Mouse (Mus musculus) liver, embryonic 14.5 days (tissue): ENCODE results near the gene Dennd1a. TPM values are rescaled to one million over a fixed set of nuclear protein-coding genes. Genes with fewer than 3 reads are reported as not detected.

Experiments used
- ATAC-seq: fragments of 200-750 bp; cut with Nextera tagmentation; 2 replicates; pipeline ENCODE4 v1.8.0; 2017; ENCODE audit warnings: moderate number of reproducible peaks, mild to moderate bottlenecking, moderate library complexity; ENCODE audit not compliant: insufficient read depth
- DNase-seq, 3 experiments: peaks; one replicate each; pipeline ENCODE4 v3.0.0-alpha.2; 2012 to 2013; ENCODE audit warnings: low read depth in 3 of 3, low spot score in 3 of 3
- H3K27ac ChIP-seq: fragments of 300-500 bp; sonication (generic); 2 replicates; pipeline ENCODE4 v1.5.1; 2014; ENCODE audit warnings: moderate library complexity, mild to moderate bottlenecking, control low read depth, inconsistent platforms
- H3K27me3 ChIP-seq: fragments of 300-500 bp; sonication (generic); 2 replicates; pipeline ENCODE4 v1.6.1; 2014; ENCODE audit warnings: mild to moderate bottlenecking, low read length, moderate library complexity; ENCODE audit not compliant: control insufficient read depth, insufficient read depth
- H3K36me3 ChIP-seq: fragments of 300-500 bp; sonication (generic); replicated peaks from 2 replicates; pipeline ENCODE4 v1.6.1; 2014; ENCODE audit warnings: low read depth; ENCODE audit not compliant: control insufficient read depth, insufficient read depth
- H3K4me1 ChIP-seq, 2 experiments: fragments of 200-500 bp in 1 of 2; fragments of 300-500 bp in 1 of 2; sonication (generic) in 1 of 2; replicated peaks; 2 replicates each; pipeline ENCODE4 v1.6.1; 2012 to 2014; ENCODE audit warnings: antibody characterized with exemption in 1 of 2, inconsistent platforms in 1 of 2, low read length in 1 of 2; ENCODE audit not compliant: control insufficient read depth in 2 of 2, insufficient read depth in 2 of 2
- H3K4me2 ChIP-seq: fragments of 300-500 bp; sonication (generic); 2 replicates; pipeline ENCODE4 v1.6.1; 2014; ENCODE audit warnings: low read depth, mild to moderate bottlenecking, control low read depth, moderate library complexity
- H3K4me3 ChIP-seq, 2 experiments: fragments of 200-500 bp in 1 of 2; fragments of 300-500 bp in 1 of 2; sonication (generic) in 1 of 2; 2 replicates each; pipeline ENCODE4 v1.5.1; 2012 to 2014; ENCODE audit warnings: low read depth in 2 of 2, low read length in 2 of 2, mild to moderate bottlenecking in 2 of 2, control low read depth in 1 of 2, inconsistent platforms in 1 of 2, moderate library complexity in 1 of 2; ENCODE audit not compliant: insufficient read depth in 1 of 2
- H3K9ac ChIP-seq: fragments of 300-500 bp; sonication (generic); replicated peaks from 2 replicates; pipeline ENCODE4 v1.6.1; 2014; ENCODE audit warnings: mild to moderate bottlenecking, control low read depth, moderate library complexity
- H3K9me3 ChIP-seq: fragments of 300-500 bp; sonication (generic); 2 replicates; pipeline ENCODE4 v1.6.1; 2016; ENCODE audit warnings: low read length, mixed read lengths; ENCODE audit not compliant: control insufficient read depth
- CTCF ChIP-seq: IDR thresholded peaks from 2 replicates; pipeline ENCODE4 v1.5.1; 2016; ENCODE audit warnings: antibody characterized with exemption, low read depth, control low read depth
- EP300 ChIP-seq: IDR thresholded peaks from 2 replicates; pipeline ENCODE4 v1.6.1; 2016; ENCODE audit warnings: antibody characterized with exemption, low read depth
- WGBS: fragments of 180-500 bp; shearing (Covaris S2); extraction: QIAGEN DNeasy Blood & Tissue Kit; methylation state at CpG from one replicate; pipeline ENCODE4 v1.1.7; 2014; ENCODE audit not compliant: insufficient replicate concordance; 5-methylcytosine and 5-hydroxymethylcytosine counted together
- polyA plus RNA-seq, 2 experiments: library from polyadenylated mRNA; depleted of rRNA in 1 of 2; stranded (reverse) in 1 of 2; unstranded in 1 of 2; fragments of >200 nt; fragmentation: Nextera tagmentation in 1 of 2; extraction: Ambion mirVana in 1 of 2; gene quantifications; 2 replicates each; pipeline versions ENCODE4 v1.2.1 to v1.2.3; 2012 to 2014

Gene Dennd1a
- polyA plus RNA-seq, 2 experiments, result 5.5 to 6.5 TPM

DNA sequence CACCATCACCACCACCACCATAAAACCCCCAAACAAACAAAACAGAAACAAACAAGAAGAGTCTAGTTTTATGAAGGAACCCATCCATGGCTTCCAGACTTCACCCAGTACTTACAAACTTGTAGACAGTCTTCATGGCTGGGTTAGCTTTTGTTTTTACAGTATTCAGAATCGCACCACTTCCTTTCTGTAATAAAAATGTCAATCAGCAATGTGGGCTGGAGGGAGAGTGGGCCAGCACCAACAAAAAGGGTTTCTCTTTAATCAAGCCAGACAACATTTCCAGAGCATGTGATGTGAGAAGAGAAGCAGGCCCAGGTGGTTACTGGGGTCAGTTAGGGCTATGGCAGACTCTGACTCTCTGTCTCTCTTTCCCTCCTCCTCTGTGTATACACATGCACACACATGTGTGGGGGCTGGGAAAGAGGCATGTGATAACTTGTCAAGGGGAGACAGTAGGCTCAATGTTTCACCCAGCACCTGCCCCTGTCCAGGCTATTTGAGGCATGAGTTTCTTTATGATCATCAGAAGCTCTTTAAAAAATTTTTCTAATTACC, 433.2 kb downstream of the Dennd1a start:
- Histone ChIP-seq H3K9me3 (no peaks in the 10 kb centered on the region), H3K36me3 (no peaks in the 10 kb centered on the region), H3K4me2 (no peak overlapping the region), H3K9ac (no peak overlapping the region), H3K27ac (no peak overlapping the region), H3K4me3 (no peak overlapping the region), H3K27me3 (no peaks in the 10 kb centered on the region), H3K4me1 (peaks cover 0 to 2% of the 10 kb centered on the region in 2 experiments; a peak in 1 of 4 replicates)
- ATAC-seq (no peak), DNase-seq (no peak)
- 45% methylated on average over 1 of the region's 1 CpGs for WGBS
- TF ChIP-seq CTCF, result no peak
- no peak for TF ChIP-seq EP300

DNA sequence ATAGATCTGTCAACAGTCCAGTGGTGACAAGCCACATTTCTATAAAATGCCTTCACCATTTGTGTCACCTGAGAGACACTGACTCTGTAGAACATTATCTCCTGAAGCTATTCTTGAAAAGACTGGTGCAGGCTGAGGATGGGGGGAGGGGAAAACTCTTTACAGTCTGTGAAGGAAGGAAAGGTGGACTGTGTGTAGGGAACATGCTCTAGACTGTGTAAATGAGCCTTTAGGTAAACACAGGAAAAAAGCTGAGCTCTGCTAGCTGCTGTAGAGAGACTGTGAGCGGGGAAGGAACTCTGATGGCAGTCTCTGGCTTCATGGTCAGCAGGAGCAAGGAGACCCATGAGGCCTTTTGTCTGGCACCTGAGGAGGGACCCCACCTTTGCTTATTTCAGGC, 436.6 kb downstream of the Dennd1a start:
- Histone ChIP-seq H3K4me3 (no peak overlapping the region), H3K36me3 (no peaks in the 10 kb centered on the region), H3K9ac (no peak overlapping the region), H3K4me1 (no peaks in the 10 kb centered on the region), H3K27ac (no peak overlapping the region), H3K4me2 (no peak overlapping the region), H3K9me3 (no peaks in the 10 kb centered on the region), H3K27me3 (no peaks in the 10 kb centered on the region)
- DNase-seq (no peak), ATAC-seq (no peak)
- WGBS, result 74% methylated on average over 1 of the region's 1 CpGs
- TF ChIP-seq CTCF, result no peak
- no peak for TF ChIP-seq EP300

DNA sequence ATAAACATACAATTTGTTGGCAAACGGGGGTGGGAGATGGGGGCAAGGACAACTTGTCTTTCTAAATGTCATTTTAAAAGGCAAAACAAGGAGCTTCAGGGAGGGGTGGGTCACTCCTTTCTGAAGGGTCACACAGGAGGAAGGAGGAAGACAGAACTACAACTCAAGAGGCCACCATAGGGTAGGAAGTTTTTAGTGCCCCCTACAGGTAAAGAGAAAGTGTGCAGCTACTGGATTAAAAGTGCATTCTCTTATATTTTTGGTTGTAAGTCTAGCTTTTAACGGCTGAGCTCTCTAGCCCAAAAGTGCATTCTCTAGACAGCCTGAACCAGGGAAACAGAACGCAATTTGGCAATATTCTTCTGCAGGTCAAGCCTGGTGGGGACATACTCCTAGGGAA, 437.8 kb downstream of the Dennd1a start:
- Histone ChIP-seq H3K4me3 (no peak overlapping the region), H3K27ac (no peak overlapping the region), H3K4me2 (no peak overlapping the region), H3K27me3 (no peaks in the 10 kb centered on the region), H3K36me3 (no peaks in the 10 kb centered on the region), H3K9me3 (no peaks in the 10 kb centered on the region), H3K4me1 (no peaks in the 10 kb centered on the region), H3K9ac (no peak overlapping the region)
- TF ChIP-seq EP300 (no peak), CTCF (peak; percentile 33; the same call in 1 of the 2 replicates)
- 60% methylated on average over 3 of the region's 3 CpGs for WGBS
- DNase-seq (no peak), ATAC-seq (no peak)

DNA sequence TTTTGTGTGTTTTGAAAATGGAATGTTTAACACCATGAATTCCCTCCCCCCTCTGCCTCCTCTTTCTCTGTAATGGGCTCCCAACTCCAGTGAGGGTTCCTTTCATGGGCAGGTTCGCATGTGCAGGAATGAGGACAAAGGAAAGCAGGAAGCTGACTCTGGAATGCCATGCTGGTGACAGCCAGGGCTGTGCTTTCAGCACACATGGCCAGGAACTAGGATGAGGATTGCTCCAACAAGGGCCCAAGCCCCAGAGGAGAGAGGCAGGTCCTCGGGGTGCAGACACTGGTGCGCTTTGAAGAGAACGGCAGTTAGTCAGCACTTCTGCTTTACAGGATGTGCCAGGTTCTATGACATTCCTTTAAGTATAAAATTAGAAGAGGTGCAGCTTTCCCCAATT, 444.5 kb downstream of the Dennd1a start:
- TF ChIP-seq EP300, result no peak
- TF ChIP-seq CTCF, result no peak
- 0 out of 4 replicates have a peak, but pooled peaks cover 0 to 2% of the 10 kb centered on the region in 2 experiments for H3K4me1 ChIP-seq
- no peak overlapping the region for H3K4me2 ChIP-seq
- no peak overlapping the region for H3K9ac ChIP-seq
- no peak overlapping the region for H3K4me3 ChIP-seq
- no peak for DNase-seq
- no peaks in the 10 kb centered on the region for H3K27me3 ChIP-seq
- WGBS, result 54% methylated on average over 4 of the region's 4 CpGs
- H3K9me3 ChIP-seq, result no peaks in the 10 kb centered on the region
- no peaks in the 10 kb centered on the region for H3K36me3 ChIP-seq
- no peak for ATAC-seq
- H3K27ac ChIP-seq, result no peak overlapping the region

DNA sequence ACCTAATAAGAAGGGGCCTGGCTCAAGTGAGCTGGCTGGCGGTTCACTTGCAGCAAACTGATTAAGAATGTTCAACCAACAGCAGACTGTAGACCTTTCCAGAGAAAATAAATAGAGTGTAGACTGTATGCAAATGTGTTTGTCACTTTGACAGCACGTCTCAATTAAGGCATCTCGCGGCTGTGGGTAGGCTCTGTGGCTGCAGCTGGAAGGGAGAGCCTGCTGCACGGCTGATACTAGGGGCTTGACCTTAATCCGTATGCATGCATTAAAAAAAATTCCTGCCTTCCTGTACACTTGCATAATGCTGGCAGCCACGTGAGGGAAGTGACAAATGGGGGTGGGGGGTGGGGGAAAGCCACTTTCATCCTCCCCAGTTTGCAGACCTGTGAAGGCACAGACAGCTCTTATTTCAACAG, 445.0 kb downstream of the Dennd1a start:
- no peak overlapping the region for H3K9ac ChIP-seq
- no peak overlapping the region for H3K27ac ChIP-seq
- no peak overlapping the region for H3K4me3 ChIP-seq
- DNase-seq (no peak), ATAC-seq (no peak)
- no peaks in the 10 kb centered on the region for H3K9me3 ChIP-seq
- TF ChIP-seq CTCF (no peak), EP300 (no peak)
- H3K4me2 ChIP-seq, result no peak overlapping the region
- no peaks in the 10 kb centered on the region for H3K36me3 ChIP-seq
- H3K4me1 ChIP-seq, result 0 out of 4 replicates have a peak, but pooled peaks cover 0 to 2% of the 10 kb centered on the region in 2 experiments
- WGBS, result 27% methylated on average over 7 of the region's 7 CpGs
- H3K27me3 ChIP-seq, result no peaks in the 10 kb centered on the region
